Comparison of ENCODE assay signal across 17 mouse cellular contexts in genomic region chr1:157797711-157798110, GRCm38 (mm10).
DNase-seq lines count a peak whose midpoint lies in the region; ATAC-seq and TF ChIP-seq lines count a peak whose summit lies in the region.
"Had no signal": no experiment of that assay in that cellular context is flagged by ENCODE, and none has a peak within 500 bp of the region (broad histone marks: within the 10 kb centered on the region; RNA-seq: fewer than 3 reads in every experiment).

No protein-coding gene starts in this region.

- ATAC-seq in megakaryocyte, adult 5-6 weeks (ENCODE audit: poor library complexity, severe bottlenecking) = no peak
- no peak for ATAC-seq in forebrain, postnatal 0 days
- ATAC-seq: forebrain, embryonic 13.5 days; forebrain, embryonic 15.5 days had no signal

- peak overlapping the region; percentile 26 for H3K4me3 ChIP-seq in megakaryocyte, embryonic 14.5 days (replicated peaks)
- H3K4me3 ChIP-seq in forebrain, postnatal 0 days (ENCODE audit: low read depth, low read length) = no peak overlapping the region
- H3K4me3 ChIP-seq: embryonic facial prominence, embryonic 10.5 days; embryonic facial prominence, embryonic 12.5 days; forebrain, embryonic 13.5 days; forebrain, embryonic 15.5 days had no signal

- 90% methylated on average over 7 of the region's 7 CpGs for WGBS in forebrain, postnatal 0 days

- H3K27me3 ChIP-seq in megakaryocyte, embryonic 14.5 days (replicated peaks) = no peaks in the 10 kb centered on the region
- no peaks in the 10 kb centered on the region for H3K27me3 ChIP-seq in forebrain, postnatal 0 days (ENCODE audit: insufficient read depth, low read length)
- H3K27me3 ChIP-seq: CH12.LX; embryonic facial prominence, embryonic 12.5 days; forebrain, embryonic 13.5 days; forebrain, embryonic 15.5 days had no signal

- no peaks in the 10 kb centered on the region for H3K36me3 ChIP-seq in megakaryocyte, embryonic 14.5 days (replicated peaks; ENCODE audit: low read length)
- H3K36me3 ChIP-seq in forebrain, postnatal 0 days (ENCODE audit: insufficient read depth) = no peaks in the 10 kb centered on the region
- H3K36me3 ChIP-seq: embryonic facial prominence, embryonic 10.5 days; embryonic facial prominence, embryonic 12.5 days; forebrain, embryonic 15.5 days had no signal

- no peaks in the 10 kb centered on the region for H3K4me1 ChIP-seq in megakaryocyte, embryonic 14.5 days
- H3K4me1 ChIP-seq in forebrain, postnatal 0 days (ENCODE audit: insufficient read depth) = no peaks in the 10 kb centered on the region
- H3K4me1 ChIP-seq: embryonic facial prominence, embryonic 10.5 days; embryonic facial prominence, embryonic 12.5 days had no signal

- no peak overlapping the region for H3K9ac ChIP-seq in forebrain, postnatal 0 days
- H3K9ac ChIP-seq: embryonic facial prominence, embryonic 12.5 days; forebrain, embryonic 13.5 days; forebrain, embryonic 15.5 days had no signal

- no peak for TF ChIP-seq CTCF in forebrain, postnatal 0 days (IDR thresholded peaks at IDR 0.05; ENCODE audit: low read depth)

- DNase-seq in cerebellum, postnatal 14 days = peak; percentile 21 to 40
- DNase-seq in cerebellum, adult 11-12 months = no peak
- DNase-seq in brain, adult 2 months (ENCODE audit: low read depth, low spot score) = peak; percentile 8
- DNase-seq in forebrain, postnatal 0 days = no peak
- DNase-seq: adrenal gland, adult 2 months; adrenal gland, postnatal 10 days; adrenal gland, postnatal 25 days; cerebellum, adult 18-20 months; cerebellum, adult 8-10 months; cerebellum, adult 9-11 months had no signal

- no peak overlapping the region for H3K4me2 ChIP-seq in forebrain, postnatal 0 days (ENCODE audit: low read depth)
- H3K4me2 ChIP-seq: embryonic facial prominence, embryonic 12.5 days; forebrain, embryonic 13.5 days; forebrain, embryonic 15.5 days had no signal

- no peak overlapping the region for H3K27ac ChIP-seq in forebrain, postnatal 0 days (ENCODE audit: low read depth, low read length)
- H3K27ac ChIP-seq: embryonic facial prominence, embryonic 10.5 days; embryonic facial prominence, embryonic 12.5 days; forebrain, embryonic 13.5 days; forebrain, embryonic 15.5 days had no signal

- H3K9me3 ChIP-seq in megakaryocyte, embryonic 14.5 days = peaks cover 44% of the 10 kb centered on the region
- H3K9me3 ChIP-seq in forebrain, postnatal 0 days (ENCODE audit: low read length) = no peaks in the 10 kb centered on the region
- H3K9me3 ChIP-seq: embryonic facial prominence, embryonic 10.5 days; embryonic facial prominence, embryonic 12.5 days; forebrain, embryonic 13.5 days; forebrain, embryonic 15.5 days had no signal

Comparison
In these comparisons a context has a peak if more than half of its experiments do, and no peak if none do; other contexts are left out.
1. DNase-seq: peak in cerebellum, postnatal 14 days (2 of 2) and brain, adult 2 months (single experiment); none in cerebellum, adult 11-12 months (single experiment) and forebrain, postnatal 0 days (single experiment).